Mouse (Mus musculus): ENCODE results near the gene Zfp273. TPM values are rescaled to one million over a fixed set of nuclear protein-coding genes. Genes with fewer than 3 reads are reported as not detected.
A peak's percentile ranks its signal among the peaks of the same experiment; 100 is the strongest.
"Not testable (repeated sequence)": the region's sequence is repeated elsewhere in the genome, so short reads cannot be mapped to it uniquely, and the experiment has no call there.

Gene Zfp273
- polyA plus RNA-seq, 1 experiment from 2014 or later, result 12.1 TPM

DNA sequence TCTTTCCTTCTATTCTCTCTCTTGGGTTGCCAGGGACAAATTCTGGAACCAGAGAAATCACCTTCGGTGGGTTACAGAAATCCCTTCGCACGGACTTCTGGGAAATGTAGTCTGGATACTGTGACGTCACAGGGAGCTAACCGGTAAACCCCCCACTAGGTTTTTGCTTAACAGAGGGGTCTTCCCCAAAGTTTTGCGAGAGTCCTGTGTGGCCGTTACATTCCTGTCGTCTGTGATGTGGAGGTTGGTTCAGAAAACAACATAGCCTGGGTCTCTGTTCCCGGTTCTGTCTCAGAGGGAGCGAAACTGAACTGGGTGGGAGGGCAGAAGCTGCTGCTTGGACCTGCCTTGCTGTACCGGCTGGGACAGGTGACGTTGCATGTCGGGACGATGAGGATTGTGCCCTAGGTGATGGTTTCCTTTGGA is 17.4 kb downstream of the Zfp273 start, which contains the start of gene Gm10037:
Gene Gm10037, plus strand, starts transcription at position 196 of the 426 bp plus-strand sequence.
- 5% methylated on average over 14 of the region's 14 CpGs for WGBS
- peak; percentile 89 for ATAC-seq

DNA sequence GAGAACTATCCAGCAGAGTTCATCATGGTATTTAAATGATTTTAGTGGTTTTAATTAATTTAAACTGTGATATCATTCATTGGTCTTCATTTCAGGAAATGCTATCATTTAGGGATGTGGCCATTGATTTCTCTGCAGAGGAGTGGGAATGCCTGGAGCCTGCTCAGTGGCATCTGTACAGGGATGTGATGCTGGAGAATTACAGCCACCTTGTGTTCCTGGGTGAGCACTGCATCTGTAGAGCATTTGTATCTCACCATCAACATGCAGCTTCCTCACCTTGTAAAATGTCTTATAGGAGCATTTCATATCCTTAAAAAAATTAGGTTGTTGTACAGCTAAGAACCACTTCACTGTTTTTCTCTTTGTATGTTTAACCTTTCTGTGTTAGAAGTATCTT is 19.6 kb downstream of the Zfp273 start:
- ATAC-seq, result not testable (repeated sequence)

More for the DNA sequence above, 17.4 kb downstream of the Zfp273 start, which contains the start of gene Gm10037:
- no peaks in the 10 kb centered on the region; the same call in 1 of the 2 replicates for H3K4me1 ChIP-seq (ENCODE audit: control insufficient read depth, insufficient read depth, low read depth, low read length)
- H3K27me3 ChIP-seq (replicated peaks; ENCODE audit: control insufficient read depth, insufficient read depth, low read length), result no peaks in the 10 kb centered on the region
- H3K9me3 ChIP-seq (ENCODE audit: control insufficient read depth, low read length), result peaks cover 4% of the 10 kb centered on the region
- H3K4me3 ChIP-seq (ENCODE audit: low read length), result peak within 1 kb of the TSS; percentile 60
- H3K27ac ChIP-seq (ENCODE audit: low read depth, low read length), result no peak within 1 kb of the TSS
- H3K4me2 ChIP-seq (ENCODE audit: low read length), result peak within 1 kb of the TSS; percentile 87
- peak within 1 kb of the TSS; percentile 74 for H3K9ac ChIP-seq (ENCODE audit: low read depth, low read length)
- peaks cover 7% of the 10 kb centered on the region for H3K36me3 ChIP-seq (ENCODE audit: control insufficient read depth, insufficient read depth, low read length)

DNA sequence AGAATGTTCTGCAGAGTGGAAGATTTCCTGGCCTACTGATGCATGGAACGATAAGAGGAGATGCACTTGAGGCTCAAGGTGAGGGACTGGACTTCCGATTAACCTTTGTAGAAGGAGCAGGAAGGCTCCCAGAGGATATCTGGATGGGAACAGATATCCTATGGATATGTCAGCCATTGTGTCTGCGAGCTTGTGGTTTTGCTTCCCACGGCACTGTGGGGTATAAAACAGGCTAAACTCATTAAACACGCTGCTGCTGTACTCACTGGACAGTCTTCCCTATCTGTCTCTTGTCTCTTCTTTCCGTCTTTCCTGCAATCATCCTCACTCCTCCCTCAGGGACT is 30.2 kb downstream of the Zfp273 start:
- H3K4me3 ChIP-seq (ENCODE audit: low read length), result peak overlapping the region; percentile 45
- 0 out of 2 replicates have a peak overlapping the region, but pooled peaks have one; percentile 62 for H3K27ac ChIP-seq (ENCODE audit: low read depth, low read length)
- WGBS, result 44% methylated on average over 6 of the region's 6 CpGs
- H3K9me3 ChIP-seq (ENCODE audit: control insufficient read depth, low read length), result no peaks in the 10 kb centered on the region
- no peak for ATAC-seq
- H3K4me1 ChIP-seq (ENCODE audit: control insufficient read depth, insufficient read depth, low read depth, low read length), result peaks cover 3% of the 10 kb centered on the region; the same call in 1 of the 2 replicates
- H3K9ac ChIP-seq (ENCODE audit: low read depth, low read length), result peak overlapping the region; percentile 60
- H3K4me2 ChIP-seq (ENCODE audit: low read length), result peak overlapping the region; percentile 57
- no peaks in the 10 kb centered on the region for H3K27me3 ChIP-seq (replicated peaks; ENCODE audit: control insufficient read depth, insufficient read depth, low read length)
- H3K36me3 ChIP-seq (ENCODE audit: control insufficient read depth, insufficient read depth, low read length), result no peaks in the 10 kb centered on the region

More for the DNA sequence above, 19.6 kb downstream of the Zfp273 start:
- H3K4me3 ChIP-seq (ENCODE audit: low read length); H3K9me3 ChIP-seq (ENCODE audit: control insufficient read depth, low read length); H3K4me2 ChIP-seq (ENCODE audit: low read length); H3K27ac ChIP-seq (ENCODE audit: low read depth, low read length); H3K9ac ChIP-seq (ENCODE audit: low read depth, low read length); H3K36me3 ChIP-seq (ENCODE audit: control insufficient read depth, insufficient read depth, low read length); H3K27me3 ChIP-seq (replicated peaks; ENCODE audit: control insufficient read depth, insufficient read depth, low read length); H3K4me1 ChIP-seq (ENCODE audit: control insufficient read depth, insufficient read depth, low read depth, low read length): not testable (repeated sequence)

DNA sequence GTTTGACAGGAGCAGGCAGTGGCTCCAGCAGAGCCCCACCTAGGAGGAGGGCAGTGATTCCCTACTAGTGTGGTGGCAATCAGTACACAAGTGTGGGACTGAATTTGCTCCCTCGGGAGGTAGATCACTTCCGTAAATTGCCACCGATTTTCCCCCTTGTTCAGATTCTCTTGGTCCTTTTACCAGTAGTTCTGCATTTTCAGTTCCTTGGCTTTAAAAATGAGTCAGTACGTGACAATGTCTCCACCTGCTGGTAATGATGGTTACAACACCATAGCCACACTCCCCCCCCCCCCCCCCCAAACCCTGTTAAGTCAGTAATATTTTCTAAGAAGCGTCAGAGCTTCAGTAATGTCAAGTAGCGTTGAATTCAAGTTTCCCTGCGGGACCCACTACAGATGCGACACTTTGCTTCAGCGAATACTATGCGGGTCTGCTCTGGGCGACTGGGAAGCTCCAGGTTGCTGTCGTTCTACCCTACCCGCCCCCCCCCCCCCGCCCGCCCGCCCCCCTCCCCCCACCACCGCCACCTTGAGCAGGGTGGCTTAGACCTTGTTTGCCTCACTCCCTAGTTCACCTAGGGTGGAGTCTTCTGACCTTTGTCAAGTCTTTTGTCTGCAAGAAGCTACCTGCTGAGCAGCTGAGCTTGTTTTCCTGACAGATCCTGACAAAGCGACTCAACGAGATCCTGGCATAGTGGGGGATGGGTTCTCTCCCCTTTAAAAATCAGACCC is 30.7 kb downstream of the Zfp273 start:
- Histone ChIP-seq H3K9me3 (ENCODE audit: control insufficient read depth, low read length) (no peaks in the 10 kb centered on the region), H3K4me1 (ENCODE audit: control insufficient read depth, insufficient read depth, low read depth, low read length) (peaks cover 3% of the 10 kb centered on the region; the same call in 1 of the 2 replicates), H3K27ac (ENCODE audit: low read depth, low read length) (peak overlapping the region; percentile 62; the same call in 1 of the 2 replicates), H3K27me3 (replicated peaks; ENCODE audit: control insufficient read depth, insufficient read depth, low read length) (no peaks in the 10 kb centered on the region), H3K4me3 (ENCODE audit: low read length) (peak overlapping the region; percentile 45), H3K36me3 (ENCODE audit: control insufficient read depth, insufficient read depth, low read length) (no peaks in the 10 kb centered on the region), H3K4me2 (ENCODE audit: low read length) (peak overlapping the region; percentile 57), H3K9ac (ENCODE audit: low read depth, low read length) (peak overlapping the region; percentile 60)
- WGBS, result 1% methylated on average over 13 of the region's 19 CpGs
- peak; percentile 88 for ATAC-seq

DNA sequence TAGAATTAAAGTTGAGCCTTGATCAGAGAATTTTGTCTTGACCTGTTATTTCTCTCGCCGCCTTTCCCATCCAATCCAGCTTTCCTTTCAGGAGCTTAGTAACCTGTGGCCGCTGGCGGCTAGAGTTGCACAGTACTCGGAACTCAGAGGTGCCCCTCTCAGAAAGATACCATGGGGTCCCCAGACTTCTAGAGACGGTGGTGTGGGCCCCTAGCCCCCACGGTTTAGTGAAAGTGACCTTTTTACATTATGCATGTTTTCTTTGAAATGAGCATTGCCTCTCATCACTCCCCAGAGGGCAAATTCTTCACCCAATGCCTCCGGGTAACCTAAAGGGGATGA is 31.3 kb downstream of the Zfp273 start:
- no peak overlapping the region for H3K27ac ChIP-seq (ENCODE audit: low read depth, low read length)
- peak; percentile 72 for ATAC-seq

DNA sequence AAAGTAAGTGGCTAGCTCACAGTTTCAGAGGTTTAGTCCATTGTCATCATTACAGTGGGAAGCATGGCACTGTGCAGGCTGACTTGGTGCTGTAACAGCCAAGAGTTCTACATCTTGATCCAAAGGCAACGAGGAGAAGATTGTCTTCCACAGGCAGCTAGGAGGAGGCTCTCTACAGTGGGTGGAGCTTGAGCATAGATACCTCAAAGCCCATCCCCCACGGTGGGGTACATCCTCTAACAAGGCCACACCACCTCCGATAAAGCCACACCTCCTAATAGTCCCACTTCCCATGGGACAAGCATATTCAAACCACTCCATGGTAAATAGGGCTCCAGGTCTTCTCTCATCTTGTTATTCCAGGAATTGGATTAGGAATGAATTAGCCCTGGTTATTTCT is 36.8 kb downstream of the Zfp273 start:
- no peaks in the 10 kb centered on the region for H3K4me1 ChIP-seq (ENCODE audit: control insufficient read depth, insufficient read depth, low read depth, low read length)
- ATAC-seq, result no peak
- no peaks in the 10 kb centered on the region for H3K27me3 ChIP-seq (replicated peaks; ENCODE audit: control insufficient read depth, insufficient read depth, low read length)
- no peaks in the 10 kb centered on the region for H3K9me3 ChIP-seq (ENCODE audit: control insufficient read depth, low read length)
- H3K4me3 ChIP-seq (ENCODE audit: low read length), result no peak overlapping the region
- H3K36me3 ChIP-seq (ENCODE audit: control insufficient read depth, insufficient read depth, low read length), result no peaks in the 10 kb centered on the region
- H3K27ac ChIP-seq (ENCODE audit: low read depth, low read length), result no peak overlapping the region
- H3K9ac ChIP-seq (ENCODE audit: low read depth, low read length), result no peak overlapping the region
- 94% methylated on average over 3 of the region's 3 CpGs for WGBS
- H3K4me2 ChIP-seq (ENCODE audit: low read length), result no peak overlapping the region

More for the DNA sequence above, 31.3 kb downstream of the Zfp273 start:
- H3K9me3 ChIP-seq (ENCODE audit: control insufficient read depth, low read length), result no peaks in the 10 kb centered on the region
- H3K4me2 ChIP-seq (ENCODE audit: low read length), result peak overlapping the region; percentile 57
- peak overlapping the region; percentile 45 for H3K4me3 ChIP-seq (ENCODE audit: low read length)
- H3K4me1 ChIP-seq (ENCODE audit: control insufficient read depth, insufficient read depth, low read depth, low read length), result peaks cover 3% of the 10 kb centered on the region; the same call in 1 of the 2 replicates
- peak overlapping the region; percentile 55 for H3K9ac ChIP-seq (ENCODE audit: low read depth, low read length)
- no peaks in the 10 kb centered on the region for H3K36me3 ChIP-seq (ENCODE audit: control insufficient read depth, insufficient read depth, low read length)
- WGBS, result 16% methylated on average over 8 of the region's 8 CpGs
- no peaks in the 10 kb centered on the region for H3K27me3 ChIP-seq (replicated peaks; ENCODE audit: control insufficient read depth, insufficient read depth, low read length)

DNA sequence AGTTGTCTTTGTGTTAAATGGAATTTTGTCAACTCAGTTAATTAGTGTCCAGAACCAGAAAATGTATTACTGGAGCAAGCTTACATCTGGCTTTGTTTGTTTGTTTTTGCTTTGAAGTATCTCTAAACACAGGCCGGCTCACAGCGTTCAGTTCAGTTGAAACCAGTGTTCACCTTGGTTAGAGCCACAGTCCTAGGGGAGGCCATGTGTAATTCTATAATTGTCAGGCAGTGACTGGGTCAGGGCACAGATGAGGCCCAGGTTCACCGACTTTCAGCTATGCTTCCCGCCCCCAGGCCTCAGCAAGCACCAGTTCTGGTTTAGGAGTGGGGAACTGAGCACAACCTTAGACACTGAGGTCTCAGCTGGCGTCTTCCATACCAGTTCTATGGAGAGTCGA is 39.6 kb downstream of the Zfp273 start:
- H3K9ac ChIP-seq (ENCODE audit: low read depth, low read length), result no peak overlapping the region
- 76% methylated on average over 6 of the region's 6 CpGs for WGBS
- no peak overlapping the region for H3K4me3 ChIP-seq (ENCODE audit: low read length)
- H3K36me3 ChIP-seq (ENCODE audit: control insufficient read depth, insufficient read depth, low read length), result no peaks in the 10 kb centered on the region
- H3K27ac ChIP-seq (ENCODE audit: low read depth, low read length), result no peak overlapping the region
- no peaks in the 10 kb centered on the region for H3K27me3 ChIP-seq (replicated peaks; ENCODE audit: control insufficient read depth, insufficient read depth, low read length)
- no peak for ATAC-seq
- H3K4me2 ChIP-seq (ENCODE audit: low read length), result no peak overlapping the region
- H3K4me1 ChIP-seq (ENCODE audit: control insufficient read depth, insufficient read depth, low read depth, low read length), result no peaks in the 10 kb centered on the region
- H3K9me3 ChIP-seq (ENCODE audit: control insufficient read depth, low read length), result no peaks in the 10 kb centered on the region

DNA sequence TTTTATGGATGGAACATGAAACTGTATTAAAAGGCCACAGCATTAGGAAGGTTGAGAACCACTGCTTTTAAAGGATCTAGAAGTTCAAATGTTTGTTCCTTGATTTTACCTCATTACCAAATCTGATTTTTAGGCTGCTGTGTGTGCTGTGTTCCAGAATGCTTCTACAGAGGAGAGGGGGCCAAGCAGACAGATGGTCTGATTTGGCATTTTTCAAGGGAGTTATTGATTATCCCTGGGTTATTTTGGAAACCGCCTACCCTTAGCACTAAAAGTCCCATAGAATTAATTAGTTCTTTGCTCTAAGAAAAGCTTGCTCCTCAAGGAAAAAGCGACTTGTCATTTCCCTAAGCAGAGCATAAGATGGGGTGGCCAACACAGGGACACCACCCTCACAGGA is 40.4 kb downstream of the Zfp273 start:
- H3K4me2 ChIP-seq (ENCODE audit: low read length), result no peak overlapping the region
- no peak overlapping the region for H3K9ac ChIP-seq (ENCODE audit: low read depth, low read length)
- H3K9me3 ChIP-seq (ENCODE audit: control insufficient read depth, low read length), result no peaks in the 10 kb centered on the region
- no peak overlapping the region for H3K4me3 ChIP-seq (ENCODE audit: low read length)
- H3K27me3 ChIP-seq (replicated peaks; ENCODE audit: control insufficient read depth, insufficient read depth, low read length), result no peaks in the 10 kb centered on the region
- ATAC-seq, result no peak
- no peak overlapping the region for H3K27ac ChIP-seq (ENCODE audit: low read depth, low read length)
- H3K36me3 ChIP-seq (ENCODE audit: control insufficient read depth, insufficient read depth, low read length), result no peaks in the 10 kb centered on the region
- WGBS, result 82% methylated on average over 2 of the region's 2 CpGs
- H3K4me1 ChIP-seq (ENCODE audit: control insufficient read depth, insufficient read depth, low read depth, low read length), result no peaks in the 10 kb centered on the region

DNA sequence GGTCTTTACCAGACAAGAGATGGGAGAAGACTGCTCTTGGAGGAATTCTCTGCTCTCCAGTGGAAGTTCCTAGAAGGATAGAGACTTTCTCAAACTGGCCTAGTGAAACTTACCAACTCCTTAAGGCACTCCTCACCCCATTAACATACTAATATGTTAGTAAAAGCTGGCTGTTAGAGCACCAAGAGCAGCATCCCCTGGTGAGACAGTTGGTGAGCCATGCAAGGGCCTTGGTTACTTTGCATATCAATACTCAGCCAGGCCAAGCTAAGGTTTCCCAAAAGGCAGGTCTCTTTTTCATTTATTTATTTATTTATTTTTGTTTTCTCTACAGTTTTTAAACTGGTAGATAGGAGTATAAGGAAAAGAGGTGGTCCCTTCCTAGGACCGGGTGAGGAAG is 43.8 kb downstream of the Zfp273 start:
- Histone ChIP-seq H3K9ac (ENCODE audit: low read depth, low read length) (no peak overlapping the region), H3K27me3 (replicated peaks; ENCODE audit: control insufficient read depth, insufficient read depth, low read length) (no peaks in the 10 kb centered on the region), H3K27ac (ENCODE audit: low read depth, low read length) (no peak overlapping the region), H3K9me3 (ENCODE audit: control insufficient read depth, low read length) (no peaks in the 10 kb centered on the region), H3K4me3 (ENCODE audit: low read length) (no peak overlapping the region), H3K4me1 (ENCODE audit: control insufficient read depth, insufficient read depth, low read depth, low read length) (no peaks in the 10 kb centered on the region), H3K36me3 (ENCODE audit: control insufficient read depth, insufficient read depth, low read length) (no peaks in the 10 kb centered on the region), H3K4me2 (ENCODE audit: low read length) (no peak overlapping the region)
- ATAC-seq, result no peak
- 7% methylated on average over 1 of the region's 1 CpGs for WGBS

All from hindbrain, embryonic 16.5 days (tissue).